Mouse (Mus musculus) MEL (cell line): Measurements from ENCODE around the gene Tmem200a. TPM values are rescaled to one million over a fixed set of nuclear protein-coding genes. Genes with fewer than 3 reads are reported as not detected.

Experiments used
- DNase-seq: peaks from one replicate; pipeline ENCODE4 v3.0.0; 2011; ENCODE audit warnings: low read depth, low spot score
- H3K27ac ChIP-seq: 2 replicates; pipeline ENCODE4 v1.5.1; 2012; ENCODE audit warnings: low read depth, mild to moderate bottlenecking, control low read depth, low read length, moderate library complexity; ENCODE audit not compliant: control insufficient read depth
- H3K27me3 ChIP-seq, 2 experiments: fragments of 150-350 bp in 1 of 2; sonication (generic) in 1 of 2; 2 replicates each; pipeline ENCODE4 v1.6.1; 2012; ENCODE audit warnings: low read length in 2 of 2, mild to moderate bottlenecking in 2 of 2, improper control_type of control experiment in 1 of 2, moderate library complexity in 1 of 2; ENCODE audit not compliant: insufficient read depth in 2 of 2, control insufficient read depth in 1 of 2
- H3K36me3 ChIP-seq, 2 experiments: 2 replicates each; pipeline ENCODE4 v1.6.1; 2012 to 2014; ENCODE audit warnings: low read length in 2 of 2, improper control_type of control experiment in 1 of 2, inconsistent platforms in 1 of 2, mild to moderate bottlenecking in 1 of 2; ENCODE audit not compliant: insufficient read depth in 2 of 2, control insufficient read depth in 1 of 2
- H3K4me1 ChIP-seq, 2 experiments: fragments of 150-350 bp in 1 of 2; sonication (generic) in 1 of 2; 2 replicates each; pipeline ENCODE4 v1.6.1; 2012; ENCODE audit warnings: low read length in 2 of 2, improper control_type of control experiment in 1 of 2, mild to moderate bottlenecking in 1 of 2; ENCODE audit not compliant: insufficient read depth in 2 of 2, control insufficient read depth in 1 of 2
- H3K4me3 ChIP-seq, 2 experiments: fragments of 150-350 bp in 1 of 2; sonication (generic) in 1 of 2; 2 replicates each; pipeline ENCODE4 v1.5.1; 2012; ENCODE audit warnings: low read depth in 2 of 2, low read length in 2 of 2, mild to moderate bottlenecking in 2 of 2, moderate library complexity in 2 of 2, control low read depth in 1 of 2, improper control_type of control experiment in 1 of 2; ENCODE audit not compliant: control insufficient read depth in 1 of 2, insufficient read depth in 1 of 2
- H3K79me2 ChIP-seq: 2 replicates; pipeline ENCODE4 v1.6.1; 2012; ENCODE audit warnings: mild to moderate bottlenecking, low read length, moderate library complexity; ENCODE audit not compliant: control insufficient read depth, poor library complexity, insufficient read depth
- H3K9ac ChIP-seq: 2 replicates; pipeline ENCODE4 v1.6.1; 2012; ENCODE audit warnings: low read depth, mild to moderate bottlenecking, control low read depth, low read length, moderate library complexity; ENCODE audit not compliant: control insufficient read depth, poor library complexity, severe bottlenecking
- H3K9me3 ChIP-seq: fragments of 150-350 bp; sonication (generic); replicated peaks from 2 replicates; pipeline ENCODE4 v1.6.1; 2012; ENCODE audit warnings: mild to moderate bottlenecking, low read length, improper control_type of control experiment, moderate library complexity; ENCODE audit not compliant: insufficient read depth
- EP300 ChIP-seq, 2 experiments: IDR thresholded peaks; 2 replicates each; pipeline ENCODE4 v1.6.1; 2011; ENCODE audit warnings: improper control_type of control experiment in 2 of 2, low read length in 2 of 2, low read depth in 1 of 2, mild to moderate bottlenecking in 1 of 2
- ETS1 ChIP-seq: IDR thresholded peaks from 2 replicates; pipeline ENCODE4 v1.6.1; 2012; ENCODE audit warnings: low read depth, mild to moderate bottlenecking, inconsistent platforms, low read length, improper control_type of control experiment, moderate library complexity
- GABPA ChIP-seq: IDR thresholded peaks from 2 replicates; pipeline ENCODE4 v1.6.1; 2012; ENCODE audit warnings: low read depth, mild to moderate bottlenecking, inconsistent platforms, low read length, improper control_type of control experiment, moderate library complexity
- HCFC1 ChIP-seq: IDR thresholded peaks from 2 replicates; pipeline ENCODE4 v1.6.1; 2012; ENCODE audit warnings: low read depth, mild to moderate bottlenecking, inconsistent platforms, low read length, improper control_type of control experiment, moderate library complexity
- KAT2A ChIP-seq: conservative IDR thresholded peaks from 2 replicates; pipeline ENCODE4 v1.6.1; 2012; ENCODE audit warnings: low read depth, low read length, improper control_type of control experiment, inconsistent platforms
- MAFK ChIP-seq: IDR thresholded peaks from 2 replicates; pipeline ENCODE4 v1.6.1; 2011; ENCODE audit warnings: low read depth, mild to moderate bottlenecking, low read length, improper control_type of control experiment, borderline replicate concordance
- MAZ ChIP-seq: IDR thresholded peaks from 2 replicates; pipeline ENCODE4 v1.6.1; 2012; ENCODE audit warnings: low read depth, mild to moderate bottlenecking, inconsistent platforms, low read length, improper control_type of control experiment
- MXI1 ChIP-seq: IDR thresholded peaks from 2 replicates; pipeline ENCODE4 v1.6.1; 2011; ENCODE audit warnings: mild to moderate bottlenecking, low read depth, low read length, improper control_type of control experiment
- MYB ChIP-seq: IDR thresholded peaks from 2 replicates; pipeline ENCODE4 v1.6.1; 2011; ENCODE audit warnings: mild to moderate bottlenecking, low read depth, low read length, improper control_type of control experiment
- NELFE ChIP-seq: IDR thresholded peaks from 2 replicates; pipeline ENCODE4 v1.6.1; 2011; ENCODE audit warnings: low read depth, low read length, improper control_type of control experiment
- NRF1 ChIP-seq: IDR thresholded peaks from 2 replicates; pipeline ENCODE4 v1.6.1; 2014; ENCODE audit warnings: low read depth, mild to moderate bottlenecking, inconsistent platforms, low read length, improper control_type of control experiment, moderate library complexity; ENCODE audit not compliant: poor library complexity, insufficient read depth, severe bottlenecking
- POLR2AphosphoS2 ChIP-seq: IDR thresholded peaks from 2 replicates; pipeline ENCODE4 v1.6.1; 2011; ENCODE audit warnings: low read length, improper control_type of control experiment
- POLR2AphosphoS5 ChIP-seq: IDR thresholded peaks from 2 replicates; pipeline ENCODE4 v1.6.1; 2012; ENCODE audit warnings: low read depth, borderline replicate concordance, mild to moderate bottlenecking, inconsistent platforms, low read length, moderate library complexity, mixed read lengths
- RAD21 ChIP-seq: IDR thresholded peaks from 2 replicates; pipeline ENCODE4 v1.6.1; 2011; ENCODE audit warnings: mild to moderate bottlenecking, low read depth, low read length, improper control_type of control experiment
- RCOR1 ChIP-seq: IDR thresholded peaks from 2 replicates; pipeline ENCODE4 v1.6.1; 2012; ENCODE audit warnings: low read depth, mild to moderate bottlenecking, inconsistent platforms, low read length, improper control_type of control experiment
- SIN3A ChIP-seq: IDR thresholded peaks from 2 replicates; pipeline ENCODE4 v1.6.1; 2012; ENCODE audit warnings: low read length, improper control_type of control experiment, inconsistent platforms
- SMC3 ChIP-seq: IDR thresholded peaks from 2 replicates; pipeline ENCODE4 v1.6.1; 2011; ENCODE audit warnings: low read depth, low read length, improper control_type of control experiment
- TBP ChIP-seq: IDR thresholded peaks from 2 replicates; pipeline ENCODE4 v1.8.0; 2011; ENCODE audit warnings: low read depth, low read length, improper control_type of control experiment
- ZC3H11A ChIP-seq: IDR thresholded peaks from 2 replicates; pipeline ENCODE4 v1.6.1; 2012; ENCODE audit warnings: low read depth, mild to moderate bottlenecking, inconsistent platforms, low read length, improper control_type of control experiment
- ZKSCAN1 ChIP-seq: IDR thresholded peaks from 2 replicates; pipeline ENCODE4 v1.6.1; 2012; ENCODE audit warnings: low read depth, mild to moderate bottlenecking, inconsistent platforms, low read length, improper control_type of control experiment, moderate library complexity
- polyA plus RNA-seq, 2 experiments: library from polyadenylated mRNA; stranded (reverse) in 1 of 2; unstranded in 1 of 2; fragments of >175 nt in 1 of 2; fragments of >200 nt in 1 of 2; gene quantifications; 2 replicates each; pipeline versions ENCODE4 v1.2.1 to v1.2.4; 2012; ENCODE audit warnings: low replicate concordance in 2 of 2, low read depth in 1 of 2; ENCODE audit not compliant: insufficient read length in 2 of 2, insufficient read depth in 1 of 2, missing spikeins in 1 of 2
- total RNA-seq: library from RNA; depleted of rRNA; stranded (reverse); fragments of 300-350 nt; gene quantifications from 2 replicates; pipeline ENCODE4 v1.2.3, GENCODE M21; 2012

Gene Tmem200a
- total and polyA plus RNA-seq, 3 experiments: not detected

DNA sequence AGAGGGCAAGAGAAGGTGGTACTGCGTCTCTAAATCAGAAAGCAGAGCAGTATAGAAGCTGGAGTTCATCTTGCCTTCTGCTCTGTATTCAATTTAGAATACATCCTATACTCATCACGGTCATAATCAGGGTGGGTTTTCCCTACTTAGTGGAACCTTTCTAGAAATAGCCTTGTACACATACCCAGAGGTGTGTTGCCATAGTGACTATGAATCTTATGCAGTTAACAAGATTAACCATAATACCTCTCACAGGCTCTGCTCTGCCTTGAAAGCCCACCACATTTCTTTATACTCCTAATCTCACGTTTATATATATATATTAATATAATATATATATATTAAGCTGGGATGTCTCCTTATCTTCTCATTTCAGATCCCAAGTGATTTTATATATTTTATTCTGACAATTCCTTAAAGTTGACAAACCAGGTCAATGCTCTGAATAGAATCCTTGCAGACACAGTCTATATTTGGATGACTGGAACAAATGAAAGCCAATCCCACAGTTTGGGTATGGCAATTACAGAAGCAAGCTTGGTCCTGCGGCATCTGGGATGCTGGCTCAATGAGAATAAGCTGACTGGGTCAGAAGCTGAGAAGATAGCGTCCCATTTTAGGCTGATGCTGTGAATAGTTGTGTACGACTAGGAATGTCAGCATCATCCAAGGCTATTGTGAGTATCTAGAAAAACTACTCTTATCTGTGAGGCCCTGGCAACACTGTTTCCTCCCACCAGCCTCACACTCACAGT lies 40.4 kb upstream of the Tmem200a start:
- TF ChIP-seq SIN3A (no peak), POLR2AphosphoS5 (no peak), RAD21 (no peak), MYB (no peak), NELFE (no peak)
- TF ChIP-seq, all 39 proteins: peak for 0
- Histone ChIP-seq H3K36me3 (no peaks in the 10 kb centered on the region), H3K9me3 (no peaks in the 10 kb centered on the region), H3K9ac (no peak overlapping the region), H3K4me1 (no peaks in the 10 kb centered on the region), H3K79me2 (no peaks in the 10 kb centered on the region), H3K4me3 (no peak overlapping the region), H3K27me3 (no peaks in the 10 kb centered on the region), H3K27ac (no peak overlapping the region)
- DNase-seq: no peak

DNA sequence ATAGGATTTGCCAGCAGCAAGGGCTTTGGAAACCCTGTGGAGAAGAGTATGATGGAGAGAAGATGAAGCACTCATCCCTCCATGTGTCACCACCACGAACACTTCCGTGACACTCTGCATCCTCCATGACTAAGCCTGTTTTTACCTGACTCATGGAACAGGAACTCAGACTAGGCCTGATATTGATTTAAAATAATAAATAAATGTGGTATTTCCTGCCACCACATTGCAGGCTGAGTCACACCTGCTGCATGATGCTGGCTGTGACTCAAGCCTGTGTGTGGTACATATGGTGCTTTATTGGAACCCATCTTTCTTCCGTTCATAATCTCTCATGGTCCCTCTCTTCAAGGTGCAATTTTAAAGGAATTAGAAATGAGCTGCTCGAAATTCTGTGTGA lies 35.6 kb upstream of the Tmem200a start:
- no peak for TF ChIP-seq MYB
- DNase-seq: no peak
- no peaks in the 10 kb centered on the region for H3K79me2 ChIP-seq
- no peaks in the 10 kb centered on the region for H3K4me1 ChIP-seq
- H3K27me3 ChIP-seq: no peaks in the 10 kb centered on the region
- H3K27ac ChIP-seq: no peak overlapping the region
- H3K36me3 ChIP-seq: no peaks in the 10 kb centered on the region
- H3K9me3 ChIP-seq: no peaks in the 10 kb centered on the region
- no peak overlapping the region for H3K4me3 ChIP-seq
- no peak overlapping the region for H3K9ac ChIP-seq

DNA sequence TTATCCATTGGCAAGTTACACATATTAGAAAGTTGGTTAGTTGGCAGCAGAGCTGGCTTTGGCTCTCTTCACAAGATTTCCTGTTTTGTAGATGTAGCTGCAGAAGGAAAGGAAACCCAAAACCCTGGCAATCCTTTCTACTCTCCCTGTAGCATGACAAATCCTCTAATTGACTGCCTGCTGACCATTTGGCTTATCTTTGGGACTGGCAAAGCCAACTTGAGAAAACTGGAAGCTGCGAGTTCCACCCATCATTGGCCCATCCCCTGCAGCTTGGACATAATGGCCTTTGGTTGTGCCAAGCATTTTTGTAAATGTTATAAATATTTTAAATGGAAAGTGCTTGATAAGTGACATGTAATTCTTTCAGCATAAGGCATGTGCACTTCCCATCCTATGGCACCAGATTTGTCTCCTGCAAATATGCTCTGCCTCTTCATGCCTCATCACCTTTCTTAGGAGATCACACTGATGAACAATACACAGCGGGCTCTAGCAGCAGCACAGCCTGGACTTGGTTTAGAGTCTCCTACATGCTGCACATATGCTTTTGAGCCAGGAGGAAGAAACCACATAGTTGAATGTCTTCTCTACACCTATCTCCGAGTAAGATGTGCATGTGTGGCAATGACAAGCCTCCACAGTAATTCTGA lies 24.6 kb upstream of the Tmem200a start:
- DNase-seq: no peak
- Histone ChIP-seq H3K27me3 (no peaks in the 10 kb centered on the region), H3K9me3 (no peaks in the 10 kb centered on the region), H3K27ac (no peak overlapping the region), H3K4me1 (no peaks in the 10 kb centered on the region), H3K9ac (no peak overlapping the region), H3K36me3 (no peaks in the 10 kb centered on the region), H3K79me2 (no peaks in the 10 kb centered on the region), H3K4me3 (no peak overlapping the region)
- no peak for TF ChIP-seq RCOR1
- no peak for TF ChIP-seq ETS1
- no peak for TF ChIP-seq KAT2A
- TF ChIP-seq MYB: no peak
- TF ChIP-seq EP300 (IDR thresholded peaks at IDR 0.05; ENCODE audit: low read depth in 1 of 2, low read length in 2 of 2): no peak
- TF ChIP-seq TBP: no peak
- TF ChIP-seq SMC3: no peak
- TF ChIP-seq MAZ: no peak
- TF ChIP-seq NELFE: no peak
- TF ChIP-seq MXI1: no peak
- TF ChIP-seq NRF1: no peak
- no peak for TF ChIP-seq ZC3H11A
- no peak for TF ChIP-seq ZKSCAN1
- TF ChIP-seq GABPA: no peak
- TF ChIP-seq HCFC1: no peak
- no peak for TF ChIP-seq MAFK
- no peak for TF ChIP-seq POLR2AphosphoS2
